Mouse (Mus musculus) left cerebral cortex, postnatal 10 days (tissue): ENCODE measurements around the gene Sppl3. TPM values are rescaled to one million over a fixed set of nuclear protein-coding genes. Genes with fewer than 3 reads are reported as not detected.
A peak's percentile ranks its signal among the peaks of the same experiment; 100 is the strongest.
"Not testable (repeated sequence)": the region's sequence is repeated elsewhere in the genome, so short reads cannot be mapped to it uniquely, and the experiment has no call there.

Source experiments
- DNase-seq, 2 experiments: peaks; one replicate each; pipeline ENCODE4 v3.0.0; 2021 to 2022; ENCODE audit warnings: low spot score in 2 of 2, mixed read lengths in 1 of 2; ENCODE audit errors: extremely low spot score in 1 of 2
- intact Hi-C: fragments of 180-260 bp; cut with DNase I; formaldehyde crosslinking; loops from one replicate; pipeline ENCODE4 v1.15.1; 2025
- total RNA-seq, 2 experiments: library from RNA; stranded (reverse); gene quantifications; 2 replicates each; pipeline ENCODE4 v1.2.3; 2021

The Sppl3 gene
- total RNA-seq, 2 experiments from 2014 or later, result 112 to 115 TPM

GRCm38 (mm10) chr5:115100473-115100872 is 89.5 kb downstream of the Sppl3 start:
- DNase-seq, result no peak
- intact Hi-C loops, result no loop called here

GRCm38 (mm10) chr5:115102231-115102630 is 91.3 kb downstream of the Sppl3 start:
- no peak for DNase-seq
- intact Hi-C loops, result no loop called here

GRCm38 (mm10) chr5:115103253-115103652 is 92.3 kb downstream of the Sppl3 start:
- DNase-seq, intact Hi-C loops: not testable (repeated sequence)

GRCm38 (mm10) chr5:115111156-115111555 is 100.2 kb downstream of the Sppl3 start:
- intact Hi-C loops, result no loop called here
- DNase-seq, result peak in 1 of 2 experiments; percentile 52

GRCm38 (mm10) chr5:115113244-115113643 is 102.3 kb downstream of the Sppl3 start:
- DNase-seq, result no peak
- intact Hi-C loops, result no loop called here

- no peak for DNase-seq
- intact Hi-C loops, result no loop called here
These were observed 103.6 kb downstream of the Sppl3 start for GRCm38 (mm10) chr5:115114501-115114900.

GRCm38 (mm10) chr5:115116426-115116825 is 105.5 kb downstream of the Sppl3 start:
- no peak for DNase-seq
- intact Hi-C loops, result no loop called here

GRCm38 (mm10) chr5:115117467-115117866 is 106.5 kb downstream of the Sppl3 start:
- intact Hi-C loops, result no loop called here
- DNase-seq, result no peak

- intact Hi-C loops, result no loop called here
These were observed 108.1 kb downstream of the Sppl3 start, which contains the start of gene Acads for GRCm38 (mm10) chr5:115118961-115119570. Gene Acads (minus strand): TSS chr5:115119346.

GRCm38 (mm10) chr5:115120978-115121377 is 110.0 kb downstream of the Sppl3 start:
- intact Hi-C loops, result no loop called here
- DNase-seq, result no peak

More at GRCm38 (mm10) chr5:115118961-115119570, 108.1 kb downstream of the Sppl3 start, which contains the start of gene Acads:
- DNase-seq, result peak; percentile 28 to 82

GRCm38 (mm10) chr5:115124690-115125089 is 113.8 kb downstream of the Sppl3 start:
- DNase-seq, result no peak
- intact Hi-C loops, result loop anchor here (5.0 kb wide), 2 partner anchors 38 to 113 kb away; partner anchors contain the start of gene Pop5

- intact Hi-C loops, result loop anchor here (5.0 kb wide), 2 partner anchors 37 to 112 kb away; partner anchors contain the start of gene Pop5
These were observed 114.4 kb downstream of the Sppl3 start for GRCm38 (mm10) chr5:115125211-115125871.

GRCm38 (mm10) chr5:115126578-115127312 is 115.8 kb downstream of the Sppl3 start:
- intact Hi-C loops, result loop anchor here (5.0 kb wide), 2 partner anchors 36 to 111 kb away; partner anchors contain the start of gene Pop5
- no peak for DNase-seq

More at GRCm38 (mm10) chr5:115125211-115125871, 114.4 kb downstream of the Sppl3 start:
- DNase-seq, result peak; percentile 79 to 88

GRCm38 (mm10) chr5:115127421-115128179 is 116.7 kb downstream of the Sppl3 start:
- no peak for DNase-seq
- intact Hi-C loops, result loop anchor here (5.0 kb wide), 2 partner anchors 35 to 110 kb away; partner anchors contain the start of gene Pop5

- DNase-seq, result no peak
- intact Hi-C loops, result loop anchor here (5.0 kb wide), 2 partner anchors 33 to 108 kb away; partner anchors contain the start of gene Pop5
These were observed 118.4 kb downstream of the Sppl3 start for GRCm38 (mm10) chr5:115129328-115129727.

GRCm38 (mm10) chr5:115132465-115132864 is 121.5 kb downstream of the Sppl3 start:
- DNase-seq, result no peak
- intact Hi-C loops, result no loop called here

- intact Hi-C loops, result no loop called here
- DNase-seq, result no peak
These were observed 122.6 kb downstream of the Sppl3 start for GRCm38 (mm10) chr5:115133358-115134066.
